Mouse (Mus musculus): Measurements from ENCODE around the gene Dbp.

GRCm38 (mm10) chr7:45715741-45716459, 11.0 kb downstream of the Dbp start:
- TF ChIP-seq CTCF (IDR thresholded peaks at IDR 0.05; ENCODE audit: control insufficient read depth, insufficient read depth, insufficient read length) (no peak), CEBPB (IDR thresholded peaks at IDR 0.05; ENCODE audit: low read depth) (no peak), MYOD1 (IDR thresholded peaks at IDR 0.05; ENCODE audit: control insufficient read depth, insufficient read length, low read depth) (no peak), MAX (IDR thresholded peaks at IDR 0.05) (no peak), USF1 (IDR thresholded peaks at IDR 0.05; ENCODE audit: low read depth) (no peak), FOSL1 (IDR thresholded peaks at IDR 0.05; ENCODE audit: insufficient read depth, low read length, poor library complexity, severe bottlenecking) (no peak), MYOG (IDR thresholded peaks at IDR 0.05; ENCODE audit: control insufficient read depth, extremely low read depth, insufficient read length) (no peak)

Data from C2C12 (cell line).